Mouse (Mus musculus) megakaryocyte-erythroid progenitor cell, adult 5-6 weeks (primary cell): ENCODE results near the gene M1ap. TPM values are rescaled to one million over a fixed set of nuclear protein-coding genes. Genes with fewer than 3 reads are reported as not detected.

ENCODE experiments used
- ATAC-seq: replicated peaks from 2 replicates; pipeline ENCODE4 v1.8.0; 2016; ENCODE audit warnings: mild to moderate bottlenecking, inconsistent platforms; ENCODE audit not compliant: severe bottlenecking, poor library complexity, low FRiP score, low TSS enrichment
- total RNA-seq, 2 experiments: library from RNA; stranded (forward) in 1 of 2; stranded (reverse) in 1 of 2; fragments of 200-1000, 215-1000 nt in 1 of 2; fragments of >200 nt in 1 of 2; fragmentation: Nextera tagmentation in 1 of 2; gene quantifications; 2 replicates each; pipeline ENCODE4 v1.2.3; 2014 to 2017

M1ap gene
- total RNA-seq, 2 experiments from 2014 or later: 7.5 to 16.2 TPM

GRCm38 (mm10) chr6:83004309-83004708 lies 57.6 kb downstream of the M1ap start:
- no peak for ATAC-seq

GRCm38 (mm10) chr6:83004872-83005271 lies 58.2 kb downstream of the M1ap start:
- no peak for ATAC-seq

DNA sequence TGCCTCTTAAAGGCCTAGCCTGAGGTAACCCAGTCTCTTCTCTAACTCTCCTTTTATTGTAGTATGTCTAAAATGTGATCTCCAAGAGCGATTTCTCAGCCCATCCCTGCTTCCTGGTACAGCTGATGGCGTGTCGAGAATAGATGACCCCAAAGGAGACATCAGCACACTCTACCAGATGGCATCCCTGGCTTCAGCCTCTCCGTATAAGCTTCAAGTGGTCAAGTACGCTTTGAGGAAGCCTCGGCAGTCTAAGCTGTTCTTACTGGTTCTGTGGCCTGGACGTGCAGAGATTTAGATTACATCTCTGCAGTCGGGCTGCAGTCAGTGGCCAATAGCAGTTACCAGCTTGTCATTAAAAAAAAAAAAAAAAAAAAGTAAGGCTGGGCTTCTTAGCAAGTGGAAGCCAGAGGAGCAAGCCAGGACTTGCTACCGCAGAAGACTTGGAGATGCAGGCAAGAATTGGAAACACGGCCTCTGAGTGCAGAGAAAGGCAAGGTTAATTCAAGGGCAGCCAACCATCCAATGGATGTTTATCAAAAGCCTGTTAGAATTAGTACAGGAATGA lies 58.8 kb downstream of the M1ap start:
- no peak for ATAC-seq

DNA sequence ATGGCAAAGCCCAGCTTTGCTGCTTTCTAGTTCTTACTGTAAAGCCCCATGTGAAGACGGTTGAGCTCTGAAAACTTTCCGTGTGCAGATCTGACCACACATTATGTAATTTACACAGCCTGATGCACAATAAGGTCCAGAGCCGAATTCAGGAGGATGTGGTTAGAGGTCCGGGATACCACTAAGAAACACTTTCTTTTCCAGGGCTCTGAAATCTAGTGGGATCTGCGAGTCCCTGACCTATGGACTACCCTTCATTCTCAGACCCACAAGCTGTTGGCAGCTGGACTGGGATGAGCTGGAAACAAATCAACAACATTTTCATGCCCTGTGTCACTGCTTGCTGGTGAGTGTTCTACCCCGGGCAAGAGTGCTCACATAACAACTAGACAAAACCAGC lies 59.4 kb downstream of the M1ap start:
- ATAC-seq: no peak

DNA sequence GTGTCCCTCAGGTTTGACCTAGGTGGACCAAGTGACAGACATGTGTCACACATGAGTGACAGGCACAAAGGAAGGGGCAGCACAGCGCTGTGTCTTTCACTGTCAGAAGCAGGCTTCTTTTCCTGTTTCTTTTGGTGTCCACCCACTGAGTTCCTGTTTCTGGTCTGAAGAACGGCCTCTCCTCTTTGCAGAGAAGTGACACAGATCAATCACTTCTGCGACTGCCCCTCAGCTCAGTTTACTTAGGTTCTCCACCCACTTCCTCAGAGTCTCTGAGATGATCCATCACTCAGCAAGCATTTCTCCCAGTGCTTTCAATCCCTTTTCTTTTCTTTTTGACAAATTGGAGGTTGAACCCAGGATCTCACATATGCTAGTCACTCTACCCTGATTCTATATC lies 62.0 kb downstream of the M1ap start:
- ATAC-seq: no peak

GRCm38 (mm10) chr6:83010010-83010409 lies 63.3 kb downstream of the M1ap start:
- peak; percentile 52; the same call in 1 of the 2 replicates for ATAC-seq

- ATAC-seq: no peak
Observed at GRCm38 (mm10) chr6:83011255-83011654, 64.6 kb downstream of the M1ap start.

DNA sequence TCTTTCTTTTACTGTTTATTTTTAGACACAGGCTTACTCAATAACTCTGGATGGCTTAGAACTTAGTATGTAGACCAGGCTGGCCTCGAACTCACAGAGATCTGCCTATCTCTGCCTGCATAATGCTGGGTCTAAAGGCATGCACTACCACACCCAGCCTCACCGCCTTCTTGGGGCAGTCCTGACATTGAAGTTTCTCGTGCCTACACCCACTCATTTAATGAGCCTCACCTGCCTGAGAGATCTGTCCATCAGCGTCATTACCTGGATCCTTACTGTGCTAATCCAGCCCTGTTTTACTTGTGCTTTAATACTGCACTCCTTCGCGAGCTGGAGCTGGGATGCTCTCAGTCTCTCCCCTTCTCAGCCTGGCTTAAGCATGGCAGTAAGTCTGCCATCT lies 65.1 kb downstream of the M1ap start:
- ATAC-seq: no peak

GRCm38 (mm10) chr6:83013444-83013843 lies 66.7 kb downstream of the M1ap start:
- ATAC-seq: no peak

DNA sequence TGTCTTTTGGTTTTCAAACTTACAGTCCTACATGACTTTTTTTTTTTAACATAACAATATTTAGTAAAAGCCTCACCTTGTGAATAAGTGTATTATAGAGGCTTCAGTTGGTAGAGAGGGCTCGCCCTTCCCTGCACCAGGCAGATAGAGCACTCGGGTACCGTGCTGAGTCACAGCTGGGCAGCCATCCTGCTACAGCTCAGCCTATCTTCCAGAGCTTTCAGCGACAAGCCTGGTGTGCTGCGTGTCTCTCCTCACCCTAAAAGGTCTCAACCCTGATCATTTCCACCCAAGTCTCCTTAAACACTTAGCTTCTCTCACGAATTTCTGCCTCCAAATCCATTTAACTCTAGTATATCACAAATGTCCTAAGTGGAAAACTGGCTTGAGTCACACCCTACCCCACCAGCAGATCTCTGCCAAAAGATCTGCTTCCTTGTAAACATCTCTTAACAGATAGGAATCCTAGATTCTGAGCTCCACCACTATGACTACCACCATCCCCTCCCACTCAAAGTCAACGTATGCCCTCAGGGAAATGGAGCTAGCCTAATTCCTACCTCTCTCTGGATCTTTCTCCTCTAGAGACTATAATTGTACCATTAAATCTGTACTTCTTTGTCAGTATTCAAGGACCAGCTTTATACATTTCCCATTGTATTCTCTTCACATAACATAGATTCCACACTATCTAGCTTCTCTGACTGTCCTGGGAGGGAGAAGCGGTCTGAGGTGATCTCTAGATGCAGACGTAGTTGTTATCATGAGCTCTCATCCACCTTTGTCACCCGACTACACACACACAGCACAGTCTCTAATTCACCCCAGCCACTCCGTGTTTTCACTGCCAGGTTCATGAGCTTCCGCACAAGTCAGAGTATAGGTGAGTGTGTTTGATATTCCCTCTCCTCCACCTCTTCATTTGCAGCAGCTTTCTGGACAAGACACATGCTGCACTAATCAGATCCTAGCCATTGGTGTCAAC lies 68.1 kb downstream of the M1ap start:
- ATAC-seq: peak; percentile 89

DNA sequence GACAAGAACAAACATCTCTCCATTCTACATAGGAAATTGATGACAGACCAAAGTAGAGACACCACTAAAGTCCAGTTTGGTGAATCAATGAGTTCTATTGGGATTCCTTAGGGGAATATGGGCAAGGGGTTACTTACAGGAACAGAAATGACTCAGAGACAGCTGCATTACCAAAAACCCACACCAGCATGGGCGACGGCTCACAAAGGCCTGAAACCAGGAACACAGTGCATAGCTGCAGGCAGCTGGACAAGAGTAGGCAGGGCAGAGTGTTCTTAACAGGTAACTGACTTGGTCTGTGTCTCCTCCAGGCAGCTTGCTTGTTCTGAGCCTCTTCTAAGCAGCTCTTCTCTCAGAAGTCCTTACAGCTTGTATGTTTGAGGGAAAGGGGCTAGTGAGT lies 69.0 kb downstream of the M1ap start:
- ATAC-seq: no peak

GRCm38 (mm10) chr6:83017190-83017589 lies 70.5 kb downstream of the M1ap start:
- no peak for ATAC-seq

DNA sequence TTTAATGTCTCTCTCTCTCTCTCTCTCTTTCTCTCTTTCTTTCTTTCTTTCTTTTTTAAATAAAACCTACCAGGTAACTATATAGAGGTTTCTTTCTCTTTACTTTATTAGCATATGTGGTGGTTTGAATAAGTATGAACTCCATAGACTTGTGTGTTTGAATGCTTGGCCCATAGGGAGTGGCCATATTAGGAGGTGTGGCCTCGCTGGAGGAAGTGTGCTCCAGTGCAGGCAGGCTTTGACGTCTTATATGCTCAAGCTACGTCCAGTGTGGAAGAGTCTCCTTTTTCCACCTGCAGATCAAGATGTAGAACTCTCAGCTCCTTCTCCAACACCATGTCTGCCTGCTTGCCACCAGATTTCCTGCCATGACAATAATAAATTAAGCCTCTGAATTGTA lies 72.3 kb downstream of the M1ap start:
- no peak for ATAC-seq

GRCm38 (mm10) chr6:83020121-83020520 lies 73.4 kb downstream of the M1ap start:
- ATAC-seq: peak; percentile 72

DNA sequence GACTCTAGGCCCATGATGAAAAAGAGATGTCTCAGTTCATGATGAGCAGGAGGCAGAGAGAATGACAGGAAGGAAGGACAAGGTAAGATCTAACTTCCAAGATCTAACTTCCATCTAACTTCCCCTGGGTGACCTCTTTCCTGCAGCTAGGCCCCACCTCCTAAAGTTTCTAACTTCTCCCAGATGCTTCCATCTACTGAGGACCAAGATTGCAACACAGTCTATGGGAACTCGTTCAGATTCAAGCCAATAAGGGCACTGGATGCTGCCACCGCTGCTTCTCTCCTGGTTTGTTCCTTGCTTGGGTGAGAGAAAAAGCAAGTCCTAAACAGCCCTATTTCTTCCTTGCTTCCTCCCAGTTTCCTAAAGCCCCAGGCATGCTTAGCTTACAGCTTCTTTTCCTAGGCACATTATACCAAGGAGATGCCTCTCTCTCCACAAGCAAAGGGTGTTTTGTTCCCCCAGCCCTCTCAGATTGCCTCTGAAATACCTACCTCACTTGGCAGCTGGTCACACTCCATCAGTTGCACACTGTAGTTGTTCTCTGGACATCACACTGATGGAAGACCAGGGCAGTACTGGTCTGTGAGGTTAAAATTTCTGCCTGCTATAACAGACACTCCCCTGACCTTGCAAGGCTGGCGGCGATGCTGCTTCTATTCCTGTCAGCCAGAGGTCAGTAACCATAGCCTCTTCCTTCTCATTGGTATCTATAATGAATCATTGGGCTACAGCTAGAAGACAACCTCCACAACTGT lies 74.3 kb downstream of the M1ap start:
- ATAC-seq: no peak

GRCm38 (mm10) chr6:83023008-83023407 lies 76.3 kb downstream of the M1ap start:
- ATAC-seq: no peak

- no peak for ATAC-seq
Observed at GRCm38 (mm10) chr6:83023786-83024185, 77.1 kb downstream of the M1ap start.

DNA sequence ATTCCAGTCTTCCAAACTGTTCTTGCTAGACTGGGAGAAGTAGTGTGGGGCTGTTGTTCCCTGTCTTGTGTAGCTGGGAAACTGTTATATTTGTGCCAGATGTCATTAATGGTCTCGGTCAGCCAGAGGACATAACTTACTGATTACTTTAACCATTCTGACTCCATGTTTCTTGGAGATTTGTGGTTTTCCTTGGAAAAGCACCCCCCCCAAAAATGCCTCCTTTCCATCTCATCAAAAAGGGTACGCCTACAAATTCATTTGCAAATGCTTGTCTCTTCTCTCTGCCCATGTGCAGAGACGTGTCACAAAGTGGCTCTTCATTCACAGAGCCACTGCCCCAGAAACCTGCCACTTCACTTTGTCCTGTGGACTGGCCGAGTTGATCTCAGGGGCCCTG lies 77.7 kb downstream of the M1ap start:
- no peak for ATAC-seq

- ATAC-seq: no peak
Observed at GRCm38 (mm10) chr6:83025221-83025620, 78.5 kb downstream of the M1ap start.

- ATAC-seq: no peak
Observed at GRCm38 (mm10) chr6:83027293-83027692, 80.6 kb downstream of the M1ap start.
